Mouse (Mus musculus) hindbrain, embryonic 13.5 days (tissue): ENCODE measurements around the gene Aldh16a1. TPM values are rescaled to one million over a fixed set of nuclear protein-coding genes. Genes with fewer than 3 reads are reported as not detected.

ENCODE experiments used
- ATAC-seq: fragments of 200-750 bp; cut with Nextera tagmentation; 2 replicates; pipeline ENCODE4 v1.8.0; 2017; ENCODE audit warnings: moderate TSS enrichment; ENCODE audit not compliant: low FRiP score
- H3K27ac ChIP-seq: fragments of 300-500 bp; sonication (generic); 2 replicates; pipeline ENCODE4 v1.5.1; 2015; ENCODE audit warnings: inconsistent platforms, mild to moderate bottlenecking, moderate library complexity
- H3K27me3 ChIP-seq: fragments of 300-500 bp; sonication (generic); 2 replicates; pipeline ENCODE4 v1.6.1; 2015; ENCODE audit warnings: mild to moderate bottlenecking, inconsistent platforms
- H3K36me3 ChIP-seq: fragments of 300-500 bp; sonication (generic); 2 replicates; pipeline ENCODE4 v1.6.1; 2015; ENCODE audit warnings: mild to moderate bottlenecking, inconsistent platforms
- H3K4me1 ChIP-seq: fragments of 300-500 bp; sonication (generic); replicated peaks from 2 replicates; pipeline ENCODE4 v1.6.1; 2015; ENCODE audit warnings: inconsistent platforms
- H3K4me2 ChIP-seq: fragments of 300-500 bp; sonication (generic); 2 replicates; pipeline ENCODE4 v1.6.1; 2015; ENCODE audit warnings: inconsistent platforms, mild to moderate bottlenecking, moderate library complexity
- H3K4me3 ChIP-seq: fragments of 300-500 bp; sonication (generic); 2 replicates; pipeline ENCODE4 v1.5.1; 2015; ENCODE audit warnings: mild to moderate bottlenecking, inconsistent platforms
- H3K9ac ChIP-seq: fragments of 300-500 bp; sonication (generic); 2 replicates; pipeline ENCODE4 v1.6.1; 2015; ENCODE audit warnings: mild to moderate bottlenecking, inconsistent platforms
- H3K9me3 ChIP-seq: fragments of 300-500 bp; sonication (generic); 2 replicates; pipeline ENCODE4 v1.6.1; 2016; ENCODE audit warnings: inconsistent platforms
- WGBS: fragments of 180-500 bp; shearing (Covaris S2); methylation state at CpG from one replicate; pipeline ENCODE4 v1.1.7; 2015; 5-methylcytosine and 5-hydroxymethylcytosine counted together
- polyA plus RNA-seq: library from polyadenylated mRNA; unstranded; fragments of >200 nt; fragmentation: Nextera tagmentation; extraction: Ambion mirVana; gene quantifications from 2 replicates; pipeline ENCODE4 v1.2.1, GENCODE M21; 2015

Gene Aldh16a1
- 23.7 and 24.5 TPM in 2 replicates for polyA plus RNA-seq

- peak within 1 kb of the TSS; percentile 79 for H3K4me2 ChIP-seq
- H3K4me1 ChIP-seq, result peaks cover 25% of the 10 kb centered on the region
- WGBS, result 4% methylated on average over 69 of the region's 69 CpGs
- peak within 1 kb of the TSS; percentile 83 for H3K9ac ChIP-seq
- H3K36me3 ChIP-seq, result peaks cover 27% of the 10 kb centered on the region
- H3K27me3 ChIP-seq, result no peaks in the 10 kb centered on the region
- H3K4me3 ChIP-seq, result peak within 1 kb of the TSS; percentile 48
- peak; percentile 97 for ATAC-seq
- no peaks in the 10 kb centered on the region for H3K9me3 ChIP-seq
- peak within 1 kb of the TSS; percentile 92 for H3K27ac ChIP-seq
Observed at GRCm38 (mm10) chr7:45154096-45154992, at the start of gene Aldh16a1, which contains the start of gene Pih1d1. Aldh16a1 (minus strand) TSS chr7:45154584. Pih1d1 (plus strand) TSS chr7:45154303.

GRCm38 (mm10) chr7:45202654-45203053 lies 48.3 kb upstream of the Aldh16a1 start:
- no peak overlapping the region for H3K4me3 ChIP-seq
- H3K4me1 ChIP-seq, result peaks cover 10% of the 10 kb centered on the region; the same call in 1 of the 2 replicates
- H3K9ac ChIP-seq, result no peak overlapping the region
- no peaks in the 10 kb centered on the region for H3K9me3 ChIP-seq
- WGBS, result 67% methylated on average over 10 of the region's 10 CpGs
- H3K36me3 ChIP-seq, result no peaks in the 10 kb centered on the region
- H3K27me3 ChIP-seq, result peaks cover 13% of the 10 kb centered on the region
- no peak for ATAC-seq
- no peak overlapping the region for H3K27ac ChIP-seq
- H3K4me2 ChIP-seq, result no peak overlapping the region

GRCm38 (mm10) chr7:45198961-45199360 lies 44.6 kb upstream of the Aldh16a1 start:
- Histone ChIP-seq H3K36me3 (no peaks in the 10 kb centered on the region), H3K9ac (0 out of 2 replicates have a peak overlapping the region, but pooled peaks have one; percentile 6), H3K4me1 (peaks cover 6% of the 10 kb centered on the region; the same call in 1 of the 2 replicates), H3K4me3 (no peak overlapping the region), H3K9me3 (no peaks in the 10 kb centered on the region), H3K27me3 (peaks cover 27% of the 10 kb centered on the region), H3K27ac (no peak overlapping the region), H3K4me2 (no peak overlapping the region)
- no peak for ATAC-seq
- 83% methylated on average over 11 of the region's 11 CpGs for WGBS

- Histone ChIP-seq H3K27me3 (peaks cover 26% of the 10 kb centered on the region), H3K9ac (no peak overlapping the region), H3K36me3 (no peaks in the 10 kb centered on the region), H3K9me3 (no peaks in the 10 kb centered on the region), H3K4me2 (no peak overlapping the region), H3K4me3 (no peak overlapping the region), H3K4me1 (peaks cover 5% of the 10 kb centered on the region; the same call in 1 of the 2 replicates), H3K27ac (no peak overlapping the region)
- WGBS, result 14% methylated on average over 5 of the region's 5 CpGs
- ATAC-seq, result peak; percentile 62; the same call in 1 of the 2 replicates
Observed at GRCm38 (mm10) chr7:45198435-45198834, 44.1 kb upstream of the Aldh16a1 start.

- Histone ChIP-seq H3K27ac (no peak overlapping the region), H3K9ac (peak overlapping the region; percentile 40; the same call in 1 of the 2 replicates), H3K27me3 (peaks cover 22% of the 10 kb centered on the region), H3K4me2 (no peak overlapping the region), H3K9me3 (no peaks in the 10 kb centered on the region), H3K4me1 (peaks cover 7% of the 10 kb centered on the region), H3K4me3 (no peak overlapping the region), H3K36me3 (no peaks in the 10 kb centered on the region)
- ATAC-seq, result no peak
- 75% methylated on average over 5 of the region's 5 CpGs for WGBS
Observed at GRCm38 (mm10) chr7:45196994-45197393, 42.6 kb upstream of the Aldh16a1 start.

- peaks cover 12% of the 10 kb centered on the region for H3K4me1 ChIP-seq
- no peak overlapping the region for H3K9ac ChIP-seq
Observed at GRCm38 (mm10) chr7:45196176-45196535, 41.8 kb upstream of the Aldh16a1 start.

GRCm38 (mm10) chr7:45195341-45196175 lies 41.2 kb upstream of the Aldh16a1 start:
- Histone ChIP-seq H3K36me3 (no peaks in the 10 kb centered on the region), H3K9ac (no peak overlapping the region), H3K9me3 (no peaks in the 10 kb centered on the region), H3K27ac (no peak overlapping the region), H3K4me3 (no peak overlapping the region), H3K4me1 (peaks cover 12% of the 10 kb centered on the region), H3K4me2 (no peak overlapping the region), H3K27me3 (peaks cover 27% of the 10 kb centered on the region)
- 67% methylated on average over 13 of the region's 13 CpGs for WGBS
- ATAC-seq, result no peak

More at GRCm38 (mm10) chr7:45196176-45196535, 41.8 kb upstream of the Aldh16a1 start:
- no peaks in the 10 kb centered on the region for H3K36me3 ChIP-seq
- H3K4me3 ChIP-seq, result no peak overlapping the region
- H3K4me2 ChIP-seq, result no peak overlapping the region
- no peak overlapping the region for H3K27ac ChIP-seq
- ATAC-seq, result no peak
- H3K27me3 ChIP-seq, result peaks cover 22% of the 10 kb centered on the region
- H3K9me3 ChIP-seq, result no peaks in the 10 kb centered on the region
- WGBS, result 85% methylated on average over 4 of the region's 4 CpGs

- Histone ChIP-seq H3K9ac (no peak overlapping the region), H3K4me3 (no peak overlapping the region), H3K4me1 (peaks cover 12% of the 10 kb centered on the region), H3K4me2 (no peak overlapping the region), H3K36me3 (no peaks in the 10 kb centered on the region), H3K27ac (no peak overlapping the region), H3K27me3 (peaks cover 41% of the 10 kb centered on the region), H3K9me3 (no peaks in the 10 kb centered on the region)
- ATAC-seq, result no peak
- 74% methylated on average over 17 of the region's 17 CpGs for WGBS
Observed at GRCm38 (mm10) chr7:45193871-45194785, 39.7 kb upstream of the Aldh16a1 start.

GRCm38 (mm10) chr7:45193406-45193805 lies 39.0 kb upstream of the Aldh16a1 start:
- H3K4me1 ChIP-seq, result peaks cover 11% of the 10 kb centered on the region
- H3K36me3 ChIP-seq, result no peaks in the 10 kb centered on the region
- H3K9me3 ChIP-seq, result no peaks in the 10 kb centered on the region
- ATAC-seq, result no peak
- peaks cover 48% of the 10 kb centered on the region for H3K27me3 ChIP-seq
- H3K27ac ChIP-seq, result no peak overlapping the region
- WGBS, result 49% methylated on average over 5 of the region's 5 CpGs
- no peak overlapping the region for H3K4me2 ChIP-seq
- peak overlapping the region; percentile 46 for H3K9ac ChIP-seq
- H3K4me3 ChIP-seq, result no peak overlapping the region

- Histone ChIP-seq H3K27ac (no peak overlapping the region), H3K4me3 (no peak overlapping the region), H3K9me3 (no peaks in the 10 kb centered on the region), H3K27me3 (peaks cover 55% of the 10 kb centered on the region), H3K36me3 (no peaks in the 10 kb centered on the region), H3K4me1 (peaks cover 6% of the 10 kb centered on the region; the same call in 1 of the 2 replicates), H3K9ac (no peak overlapping the region), H3K4me2 (no peak overlapping the region)
- 83% methylated on average over 7 of the region's 7 CpGs for WGBS
- ATAC-seq, result no peak
Observed at GRCm38 (mm10) chr7:45192585-45193310, 38.4 kb upstream of the Aldh16a1 start.
